In genomic region chrX:48099871-48100270, GRCm38 (mm10) we compare ENCODE assay signal across 13 mouse cellular contexts. TPM values are rescaled to one million over a fixed set of nuclear protein-coding genes. Genes with fewer than 3 reads are reported as not detected.
DNase-seq lines count a peak whose midpoint lies in the region; ATAC-seq and TF ChIP-seq lines count a peak whose summit lies in the region.
"Had no signal": no experiment of that assay in that cellular context is flagged by ENCODE, and none has a peak within 500 bp of the region (broad histone marks: within the 10 kb centered on the region; RNA-seq: fewer than 3 reads in every experiment).

No protein-coding gene starts in this region.

- CTCF ChIA-PET in Patski (lab: Charles Lee), result interaction anchor here (0.6 to 2.0 kb wide), 4 partner anchors 8 to 80 kb away, joined by 3 to 6 read pairs (median 3); partner anchors contain the start of gene Xpnpep2

- in situ Hi-C loops in Patski (cut with MboI; ENCODE audit: low pct_unique_long_range_greater_than_20kb), result loop anchor here (5.0 kb wide), 1 partner anchor 78 kb away; no protein-coding TSS in a partner anchor

- TF ChIP-seq EP300 in liver, embryonic 14.5 days (IDR thresholded peaks at IDR 0.05; ENCODE audit: low read depth), result no peak

- DNase-seq in gastrocnemius, postnatal 14 days, result peak; percentile 31
- DNase-seq in gastrocnemius, adult 18-20 months (ENCODE audit: low spot score), result no peak
- no peak for DNase-seq in liver, embryonic 14.5 days (ENCODE audit: low read depth in 3 of 3, low spot score in 3 of 3)
- no peak for DNase-seq in Patski (ENCODE audit: low read depth, low spot score)
- DNase-seq in lung, postnatal 25 days (ENCODE audit: low spot score), result peak; percentile 18
- no peak for DNase-seq in Muller cell, postnatal 12 days (ENCODE audit: inconsistent ontology term)
- no peak for DNase-seq in forebrain, embryonic 14.5 days (ENCODE audit: low spot score)
- DNase-seq: cerebellum, adult 11-12 months; thymus, postnatal 14 days had no signal

- no peak for ATAC-seq in liver, embryonic 14.5 days (ENCODE audit: insufficient read depth)
- ATAC-seq in liver, embryonic 12.5 days, result no peak
- ATAC-seq in Patski, result peak; percentile 21
- no peak for ATAC-seq in forebrain, embryonic 14.5 days

- POLR2A ChIA-PET in Patski (lab: Charles Lee), result no interaction called here

- no peak overlapping the region for H3K4me2 ChIP-seq in liver, embryonic 14.5 days (ENCODE audit: low read depth)
- no peak overlapping the region for H3K4me2 ChIP-seq in liver, embryonic 12.5 days
- H3K4me2 ChIP-seq in forebrain, embryonic 14.5 days (ENCODE audit: low read length), result no peak overlapping the region
- H3K4me2 ChIP-seq: hindbrain, embryonic 13.5 days had no signal

- H3K36me3 ChIP-seq in liver, embryonic 14.5 days (replicated peaks; ENCODE audit: control insufficient read depth, insufficient read depth, low read depth), result no peaks in the 10 kb centered on the region
- no peaks in the 10 kb centered on the region for H3K36me3 ChIP-seq in liver, embryonic 12.5 days
- H3K36me3 ChIP-seq in forebrain, embryonic 14.5 days (ENCODE audit: control insufficient read depth, insufficient read depth, low read length), result no peaks in the 10 kb centered on the region
- H3K36me3 ChIP-seq: G1E; hindbrain, embryonic 13.5 days had no signal

- TF ChIP-seq CTCF in liver, embryonic 14.5 days (IDR thresholded peaks at IDR 0.05; ENCODE audit: low read depth), result peak; percentile 31
- peak; percentile 60 for TF ChIP-seq CTCF in Patski (IDR thresholded peaks at IDR 0.05)

- H3K9me3 ChIP-seq in liver, embryonic 14.5 days (ENCODE audit: control insufficient read depth, low read length), result no peaks in the 10 kb centered on the region
- H3K9me3 ChIP-seq in liver, embryonic 12.5 days (replicated peaks), result no peaks in the 10 kb centered on the region
- no peaks in the 10 kb centered on the region for H3K9me3 ChIP-seq in forebrain, embryonic 14.5 days (replicated peaks; ENCODE audit: control insufficient read depth, low read length)
- H3K9me3 ChIP-seq: G1E; hindbrain, embryonic 13.5 days; megakaryocyte, embryonic 14.5 days had no signal

- no peak overlapping the region for H3K9ac ChIP-seq in liver, embryonic 14.5 days (replicated peaks)
- H3K9ac ChIP-seq in liver, embryonic 12.5 days, result no peak overlapping the region
- no peak overlapping the region for H3K9ac ChIP-seq in forebrain, embryonic 14.5 days (ENCODE audit: low read length)
- H3K9ac ChIP-seq: hindbrain, embryonic 13.5 days had no signal

- no peak overlapping the region for H3K4me3 ChIP-seq in liver, embryonic 14.5 days (ENCODE audit: insufficient read depth in 1 of 2, low read depth in 2 of 2, low read length in 2 of 2)
- no peak overlapping the region for H3K4me3 ChIP-seq in liver, embryonic 12.5 days
- no peak overlapping the region for H3K4me3 ChIP-seq in forebrain, embryonic 14.5 days (ENCODE audit: low read depth, low read length)
- H3K4me3 ChIP-seq: hindbrain, embryonic 13.5 days; megakaryocyte, embryonic 14.5 days had no signal

- H3K27ac ChIP-seq in liver, embryonic 14.5 days, result no peak overlapping the region
- no peak overlapping the region for H3K27ac ChIP-seq in liver, embryonic 12.5 days
- H3K27ac ChIP-seq in forebrain, embryonic 14.5 days (ENCODE audit: low read depth, low read length), result no peak overlapping the region
- H3K27ac ChIP-seq: hindbrain, embryonic 13.5 days had no signal

- H3K4me1 ChIP-seq in liver, embryonic 14.5 days (replicated peaks; ENCODE audit: control insufficient read depth in 2 of 2, insufficient read depth in 2 of 2, low read length in 1 of 2), result no peaks in the 10 kb centered on the region
- no peaks in the 10 kb centered on the region for H3K4me1 ChIP-seq in liver, embryonic 12.5 days
- no peaks in the 10 kb centered on the region for H3K4me1 ChIP-seq in forebrain, embryonic 14.5 days (ENCODE audit: control insufficient read depth, insufficient read depth, low read length)
- H3K4me1 ChIP-seq: hindbrain, embryonic 13.5 days had no signal

- H3K27me3 ChIP-seq in liver, embryonic 14.5 days (ENCODE audit: control insufficient read depth, insufficient read depth, low read length), result no peaks in the 10 kb centered on the region
- no peaks in the 10 kb centered on the region; the same call in 1 of the 2 replicates for H3K27me3 ChIP-seq in liver, embryonic 12.5 days (replicated peaks)
- H3K27me3 ChIP-seq in Patski, result peaks cover 9% of the 10 kb centered on the region
- H3K27me3 ChIP-seq in forebrain, embryonic 14.5 days (replicated peaks; ENCODE audit: control insufficient read depth, insufficient read depth, low read length), result no peaks in the 10 kb centered on the region
- H3K27me3 ChIP-seq: hindbrain, embryonic 13.5 days had no signal

- WGBS in liver, embryonic 14.5 days (ENCODE audit: insufficient replicate concordance), result 27% methylated on average over 1 of the region's 1 CpGs
- 33% methylated on average over 1 of the region's 1 CpGs for WGBS in liver, embryonic 12.5 days (ENCODE audit: insufficient replicate concordance)
- 50% methylated on average over 1 of the region's 1 CpGs for WGBS in forebrain, embryonic 14.5 days

- intact Hi-C loops in gastrocnemius, postnatal 14 days (cut with DNase I; ENCODE audit: low total_unique reads), result loop anchor here (5.0 kb wide), 1 partner anchor 73 kb away; no protein-coding TSS in a partner anchor

RNA-seq across cellular contexts. Expression of gene Xpnpep2, which starts 8.7 kb away (rescaled TPM):
- 1 to 10 TPM in 1 of 2 experiments, under 1 TPM in 1; 0.49 to 1.7 TPM for total RNA-seq in gastrocnemius, postnatal 14 days (2021)
- under 1 TPM; 0.31 to 0.82 TPM for total RNA-seq in gastrocnemius, adult 18-20 months (2021)
- polyA plus RNA-seq in liver, embryonic 14.5 days (2012; rRNA removed), result 0.01 TPM in 1 of 2 replicates, not detected in the other
- 0.23 TPM in 1 of 2 replicates, not detected in the other for polyA plus RNA-seq in liver, embryonic 14.5 days (2014; fragmentation: Nextera tagmentation; extraction: Ambion mirVana)
- 0.14 TPM in 1 of 2 replicates, not detected in the other for polyA plus RNA-seq in liver, embryonic 12.5 days (2016; fragmentation: Nextera tagmentation; extraction: Ambion mirVana)
- polyA plus RNA-seq in Patski (2021), result 0.08 TPM
- 0.90 and 1.4 TPM in 2 replicates for polyA plus RNA-seq in forebrain, embryonic 14.5 days (2014; fragmentation: Nextera tagmentation; extraction: Ambion mirVana)

RNA-seq across cellular contexts. Expression of gene Sash3, which starts 46.4 kb away (rescaled TPM):
- under 1 TPM; 0.51 to 0.55 TPM for total RNA-seq in gastrocnemius, postnatal 14 days (2021)
- under 1 TPM; 0.11 to 0.31 TPM for total RNA-seq in gastrocnemius, adult 18-20 months (2021)
- 3.8 and 4.0 TPM in 2 replicates for polyA plus RNA-seq in liver, embryonic 14.5 days (2012; rRNA removed)
- polyA plus RNA-seq in liver, embryonic 14.5 days (2014; fragmentation: Nextera tagmentation; extraction: Ambion mirVana), result 6.9 TPM in 2 replicates
- 9.7 and 10.0 TPM in 2 replicates for polyA plus RNA-seq in liver, embryonic 12.5 days (2016; fragmentation: Nextera tagmentation; extraction: Ambion mirVana)
- polyA plus RNA-seq in Patski (2021), result not detected
- polyA plus RNA-seq in forebrain, embryonic 14.5 days (2014; fragmentation: Nextera tagmentation; extraction: Ambion mirVana), result 1.2 and 1.3 TPM in 2 replicates

Comparison
In these comparisons a context has a peak if more than half of its experiments do, and no peak if none do; other contexts are left out.
1. DNase-seq: peak in gastrocnemius, postnatal 14 days (single experiment) and lung, postnatal 25 days (single experiment); none in gastrocnemius, adult 18-20 months (single experiment), liver, embryonic 14.5 days (0 of 3), Patski (single experiment), Muller cell, postnatal 12 days (single experiment) and forebrain, embryonic 14.5 days (single experiment).